Mouse (Mus musculus) lung, adult 10 weeks (tissue): ENCODE data around the gene Gm17581. TPM values are rescaled to one million over a fixed set of nuclear protein-coding genes. Genes with fewer than 3 reads are reported as not detected.

Source experiments
- polyA plus RNA-seq: library from polyadenylated mRNA; stranded (reverse); fragments of 350-450 nt; fragmentation: Illumina TruSeq; extraction: RNeasy Lipid Tissue Mini Kit (QIAGEN cat#74804); gene quantifications from one replicate; pipeline ENCODE4 v1.2.3, GENCODE M21; 2014; ENCODE audit warnings: low read depth, low replicate concordance; ENCODE audit not compliant: insufficient read depth

Gene Gm17581
- polyA plus RNA-seq, result not detected

DNA sequence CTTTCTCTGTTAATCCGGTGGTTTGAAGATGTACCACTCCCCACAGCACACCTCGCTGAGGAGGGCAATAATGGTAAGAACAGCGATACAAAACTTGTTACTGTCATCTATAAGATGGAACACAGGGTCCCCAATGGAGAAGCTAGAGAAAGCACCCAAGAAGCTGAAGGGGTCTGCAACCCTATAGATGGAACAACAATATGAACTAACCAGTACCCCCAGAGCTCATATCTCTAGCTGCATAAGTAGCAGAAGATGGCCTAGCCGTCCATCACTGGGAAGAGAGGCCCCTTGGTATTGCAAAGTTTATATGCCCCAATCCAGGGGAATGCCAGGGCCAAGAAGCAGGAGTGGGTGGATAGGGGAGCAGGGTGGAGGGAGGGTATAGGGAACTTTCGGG lies at the start of gene Gm17581:
Gm17581 (minus strand) TSS at position 101 of the 400 bp plus-strand sequence.

GRCm38 (mm10) chr2:155774927-155775684 lies 39.4 kb upstream of the Gm17581 start, which contains the start of gene Mmp24:
Gene Mmp24, plus strand, starts transcription at chr2:155775342.

GRCm38 (mm10) chr2:155751014-155751786 lies 15.5 kb upstream of the Gm17581 start, which contains the start of gene Procr:
Gene Procr, plus strand, starts transcription at chr2:155751117.

DNA sequence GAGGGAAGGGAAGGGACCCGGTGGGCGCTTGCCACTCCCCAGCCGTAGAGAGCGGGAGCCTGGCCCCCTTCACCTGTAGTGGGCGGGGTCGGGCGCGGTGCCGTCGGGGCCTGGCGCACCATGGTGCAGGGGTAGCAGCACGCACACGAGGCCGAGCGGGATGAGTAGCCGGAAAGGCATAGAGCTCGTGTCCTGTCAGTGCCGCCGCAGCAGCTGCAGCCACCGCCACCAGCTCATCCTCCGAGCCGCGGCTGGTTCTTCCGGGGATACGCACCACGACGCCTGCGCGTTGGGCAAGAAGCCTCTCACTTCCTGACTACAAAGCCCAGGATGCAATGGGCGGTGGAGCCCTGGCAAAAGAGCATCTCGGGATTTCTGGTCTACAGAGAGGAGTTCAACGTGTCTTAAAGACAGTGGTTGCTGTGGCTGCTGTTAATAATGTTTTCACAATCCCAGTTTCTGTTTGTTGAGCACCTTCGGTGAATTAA lies 6.5 kb downstream of the Gm17581 start, which contains the start of gene Edem2:
Edem2 (minus strand) TSS at position 318 of the 488 bp plus-strand sequence.

DNA sequence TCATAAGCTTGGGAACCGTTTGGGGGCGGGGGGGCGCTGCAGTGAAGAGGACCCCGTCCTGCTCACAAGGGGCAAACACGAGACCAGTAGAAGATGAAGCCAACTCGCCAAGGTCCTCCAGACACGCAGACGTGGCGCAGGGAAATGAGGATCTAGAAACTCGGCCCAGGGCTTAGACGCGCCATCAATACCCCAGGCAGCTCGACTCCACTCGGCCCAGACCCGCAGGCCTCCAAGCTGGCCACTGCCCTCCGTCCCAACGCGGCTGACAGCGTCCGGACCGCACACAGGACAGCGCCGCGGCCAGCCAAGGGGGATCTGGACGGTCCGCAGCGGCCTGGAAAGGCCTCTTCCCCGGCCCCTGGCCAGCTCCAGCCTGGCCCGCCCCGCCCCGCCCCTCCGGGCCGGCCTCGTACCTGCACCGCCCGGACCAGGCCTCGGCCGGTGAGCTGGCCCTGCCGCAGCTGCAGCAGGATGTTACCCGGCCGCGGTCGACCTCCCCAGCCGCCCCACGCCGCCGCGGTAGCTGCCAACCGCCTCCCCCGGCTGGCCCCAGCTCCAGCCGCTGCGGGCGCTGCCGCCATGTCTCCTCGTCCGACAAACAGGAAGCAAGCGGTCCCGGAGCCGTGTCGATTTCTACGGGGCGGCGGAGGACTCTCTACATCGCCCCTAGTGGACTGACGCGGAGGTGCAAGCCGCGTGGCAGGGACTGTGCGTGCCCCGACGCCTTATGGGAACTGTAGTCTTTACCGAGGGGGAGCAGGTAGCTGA lies 43.8 kb downstream of the Gm17581 start, which contains the start of gene Trpc4ap:
Trpc4ap (minus strand) TSS at position 662 of the 771 bp plus-strand sequence.

Other genes with a start within 250 kb of the Gm17581 start
- gene Acss2, start 217.9 kb downstream of the Gm17581 start, polyA plus RNA-seq, result 17.5 TPM
- gene Ggt7, start 217.6 kb downstream of the Gm17581 start, polyA plus RNA-seq, result 1.4 TPM
- 26.8 TPM for gene Gss, start 143.1 kb downstream of the Gm17581 start, polyA plus RNA-seq
- gene Myh7b, start 124.7 kb downstream of the Gm17581 start, polyA plus RNA-seq, result not detected
- 48.8 TPM for gene Trpc4ap, start 43.5 kb downstream of the Gm17581 start, polyA plus RNA-seq
- gene Edem2, start 6.4 kb downstream of the Gm17581 start, polyA plus RNA-seq, result 29.9 TPM
- gene Procr, start 15.3 kb upstream of the Gm17581 start, polyA plus RNA-seq, result 3.2 TPM
- not detected for gene Mmp24, start 39.5 kb upstream of the Gm17581 start, polyA plus RNA-seq
- gene BC029722, start 83.6 kb upstream of the Gm17581 start, polyA plus RNA-seq, result 44.7 TPM
- gene Eif6, start 91.1 kb upstream of the Gm17581 start, polyA plus RNA-seq, result 71.3 TPM
- gene Fam83c, start 99.0 kb upstream of the Gm17581 start, polyA plus RNA-seq, result not detected
- gene Uqcc1, start 194.4 kb upstream of the Gm17581 start, polyA plus RNA-seq, result 30.8 TPM
- gene Gm15557, start 204.9 kb upstream of the Gm17581 start, polyA plus RNA-seq, result not detected
- 0.35 TPM for gene Gdf5, start 209.5 kb upstream of the Gm17581 start, polyA plus RNA-seq
- 3.5 TPM for gene Cep250, start 220.6 kb upstream of the Gm17581 start, polyA plus RNA-seq